Mouse (Mus musculus): Measurements from ENCODE around the gene Serpini1. TPM values are rescaled to one million over a fixed set of nuclear protein-coding genes. Genes with fewer than 3 reads are reported as not detected.

Serpini1 gene
- polyA plus RNA-seq, 1 experiment = 0.83 TPM

GRCm38 (mm10) chr3:75666962-75667361 is 109.6 kb downstream of the Serpini1 start:
- Histone ChIP-seq H3K36me3 (replicated peaks; ENCODE audit: low read length) (no peaks in the 10 kb centered on the region), H3K4me3 (replicated peaks) (no peak overlapping the region), H3K27me3 (replicated peaks) (no peaks in the 10 kb centered on the region), H3K9me3 (no peaks in the 10 kb centered on the region), H3K4me1 (no peaks in the 10 kb centered on the region)
- TF ChIP-seq GATA1 (IDR thresholded peaks at IDR 0.05; ENCODE audit: borderline replicate concordance, low read length) (no peak), FLI1 (IDR thresholded peaks at IDR 0.05; ENCODE audit: low read length) (no peak)

- no peaks in the 10 kb centered on the region for H3K9me3 ChIP-seq
- no peaks in the 10 kb centered on the region for H3K36me3 ChIP-seq (replicated peaks; ENCODE audit: low read length)
- no peak overlapping the region for H3K4me3 ChIP-seq (replicated peaks)
- TF ChIP-seq FLI1 (IDR thresholded peaks at IDR 0.05; ENCODE audit: low read length) = no peak
- no peaks in the 10 kb centered on the region for H3K27me3 ChIP-seq (replicated peaks)
- H3K4me1 ChIP-seq = no peaks in the 10 kb centered on the region
These were observed 113.1 kb downstream of the Serpini1 start for GRCm38 (mm10) chr3:75670425-75670824.

GRCm38 (mm10) chr3:75682881-75683280 is 125.5 kb downstream of the Serpini1 start:
- TF ChIP-seq FLI1 (IDR thresholded peaks at IDR 0.05; ENCODE audit: low read length) (no peak), GATA1 (IDR thresholded peaks at IDR 0.05; ENCODE audit: borderline replicate concordance, low read length) (no peak)
- no peaks in the 10 kb centered on the region for H3K36me3 ChIP-seq (replicated peaks; ENCODE audit: low read length)
- no peaks in the 10 kb centered on the region for H3K27me3 ChIP-seq (replicated peaks)
- no peaks in the 10 kb centered on the region for H3K9me3 ChIP-seq
- peaks cover 16% of the 10 kb centered on the region; the same call in 1 of the 2 replicates for H3K4me1 ChIP-seq
- H3K4me3 ChIP-seq (replicated peaks) = no peak overlapping the region

GRCm38 (mm10) chr3:75686775-75687174 is 129.4 kb downstream of the Serpini1 start:
- Histone ChIP-seq H3K27me3 (replicated peaks) (no peaks in the 10 kb centered on the region), H3K4me1 (peaks cover 21% of the 10 kb centered on the region; the same call in 1 of the 2 replicates), H3K9me3 (no peaks in the 10 kb centered on the region), H3K4me3 (replicated peaks) (no peak overlapping the region), H3K36me3 (replicated peaks; ENCODE audit: low read length) (no peaks in the 10 kb centered on the region)
- no peak for TF ChIP-seq FLI1 (IDR thresholded peaks at IDR 0.05; ENCODE audit: low read length)

GRCm38 (mm10) chr3:75687187-75687825 is 130.0 kb downstream of the Serpini1 start:
- no peak for TF ChIP-seq FLI1 (IDR thresholded peaks at IDR 0.05; ENCODE audit: low read length)
- no peak for TF ChIP-seq GATA1 (IDR thresholded peaks at IDR 0.05; ENCODE audit: borderline replicate concordance, low read length)
- H3K36me3 ChIP-seq (replicated peaks; ENCODE audit: low read length) = no peaks in the 10 kb centered on the region
- peaks cover 26% of the 10 kb centered on the region; the same call in 1 of the 2 replicates for H3K4me1 ChIP-seq
- H3K4me3 ChIP-seq (replicated peaks) = no peak overlapping the region
- no peaks in the 10 kb centered on the region for H3K9me3 ChIP-seq
- no peaks in the 10 kb centered on the region for H3K27me3 ChIP-seq (replicated peaks)

GRCm38 (mm10) chr3:75690321-75690720 is 133.0 kb downstream of the Serpini1 start:
- Histone ChIP-seq H3K27me3 (replicated peaks) (no peaks in the 10 kb centered on the region), H3K4me1 (peaks cover 29% of the 10 kb centered on the region), H3K36me3 (replicated peaks; ENCODE audit: low read length) (no peaks in the 10 kb centered on the region), H3K4me3 (replicated peaks) (no peak overlapping the region), H3K9me3 (no peaks in the 10 kb centered on the region)
- TF ChIP-seq GATA1 (IDR thresholded peaks at IDR 0.05; ENCODE audit: borderline replicate concordance, low read length) (no peak), FLI1 (IDR thresholded peaks at IDR 0.05; ENCODE audit: low read length) (no peak)

- Histone ChIP-seq H3K9me3 (no peaks in the 10 kb centered on the region), H3K27me3 (replicated peaks) (no peaks in the 10 kb centered on the region), H3K36me3 (replicated peaks; ENCODE audit: low read length) (no peaks in the 10 kb centered on the region), H3K4me1 (peaks cover 34% of the 10 kb centered on the region), H3K4me3 (replicated peaks) (no peak overlapping the region)
- TF ChIP-seq GATA1 (IDR thresholded peaks at IDR 0.05; ENCODE audit: borderline replicate concordance, low read length) (no peak), FLI1 (IDR thresholded peaks at IDR 0.05; ENCODE audit: low read length) (no peak)
These were observed 134.7 kb downstream of the Serpini1 start for GRCm38 (mm10) chr3:75692088-75692487.

Other genes with a start within 250 kb of the Serpini1 start
- gene Wdr49, start 75.4 kb upstream of the Serpini1 start, polyA plus RNA-seq (2012; ENCODE audit: insufficient read depth, low replicate concordance) = not detected in 2 replicates
- gene Pdcd10, start 691 bp upstream of the Serpini1 start, polyA plus RNA-seq (2012; ENCODE audit: insufficient read depth, low replicate concordance) = 11.4 TPM in 1 of 2 replicates, not detected in the other
- gene Gm29133, start 190.7 kb downstream of the Serpini1 start, polyA plus RNA-seq (2012; ENCODE audit: insufficient read depth, low replicate concordance) = not detected in 2 replicates